Mouse (Mus musculus): ENCODE results near the gene Ces1b.

Ces1b gene

DNA sequence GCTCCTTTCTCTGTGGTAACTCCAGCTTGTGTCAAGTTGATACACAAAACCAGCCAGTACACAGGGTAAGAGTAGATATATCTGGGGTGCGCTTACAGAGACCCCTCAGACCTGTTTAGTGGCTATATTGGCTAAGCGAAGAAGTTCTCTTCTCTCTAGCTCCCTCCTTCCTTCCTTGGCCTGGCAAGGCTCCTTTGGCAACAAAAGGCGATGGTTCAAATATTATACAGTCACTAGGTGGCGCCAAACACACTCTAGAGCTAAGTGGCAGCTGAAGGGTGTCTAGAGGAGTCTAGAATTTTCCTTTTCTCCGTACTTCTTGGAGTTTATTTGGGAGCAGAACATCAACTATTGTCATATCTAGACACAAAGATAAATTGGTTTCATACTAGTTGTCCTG, 69.5 kb downstream of the Ces1b start:
- in situ Hi-C loops (cut with MboI, MseI): loop anchor here (5.0 kb wide), 1 partner anchor 87 kb away; no protein-coding TSS in a partner anchor

Measured in T-helper 1 cell (primary cell).